Mouse (Mus musculus) ovary, adult 2 months (tissue): Measurements from ENCODE around the gene 1700010I14Rik. TPM values are rescaled to one million over a fixed set of nuclear protein-coding genes. Genes with fewer than 3 reads are reported as not detected.

Experiments
- polyA plus RNA-seq: library from polyadenylated mRNA; depleted of rRNA; stranded (reverse); fragments of >200 nt; gene quantifications from 2 replicates; pipeline ENCODE4 v1.2.3, GENCODE M21; 2012; rRNA removed

1700010I14Rik gene
- polyA plus RNA-seq = 0.54 and 0.84 TPM in 2 replicates

GRCm38 (mm10) chr17:8988119-8988807 lies at the start of gene 1700010I14Rik:
Gene 1700010I14Rik, plus strand, starts transcription at chr17:8988333.

